Mouse (Mus musculus) megakaryocyte, embryonic 14.5 days (primary cell): ENCODE results near the gene Itgb3bp. TPM values are rescaled to one million over a fixed set of nuclear protein-coding genes. Genes with fewer than 3 reads are reported as not detected.

Experiments used
- H3K27me3 ChIP-seq: replicated peaks from 2 replicates; pipeline ENCODE3; 2012; ENCODE audit warnings: inconsistent platforms
- H3K36me3 ChIP-seq: replicated peaks from 2 replicates; pipeline ENCODE3; 2012; ENCODE audit warnings: low read length, inconsistent platforms, mixed read lengths
- H3K4me1 ChIP-seq: 2 replicates; pipeline ENCODE4 v1.6.1; 2012; ENCODE audit warnings: inconsistent platforms
- H3K4me3 ChIP-seq: replicated peaks from 2 replicates; pipeline ENCODE3; 2012; ENCODE audit warnings: moderate library complexity, mild to moderate bottlenecking, inconsistent platforms
- H3K9me3 ChIP-seq: 2 replicates; pipeline ENCODE4 v1.6.1; 2012; ENCODE audit warnings: inconsistent platforms
- FLI1 ChIP-seq: IDR thresholded peaks from 2 replicates; pipeline ENCODE4 v1.6.1; 2012; ENCODE audit warnings: low read length, inconsistent platforms, mixed read lengths
- GATA1 ChIP-seq: IDR thresholded peaks from 3 replicates; pipeline ENCODE4 v1.6.1; 2012; ENCODE audit warnings: mixed read lengths, low read length, inconsistent platforms, borderline replicate concordance
- polyA plus RNA-seq: library from polyadenylated mRNA; stranded (reverse); fragments of >175 nt; gene quantifications from 2 replicates; pipeline ENCODE4 v1.2.3, GENCODE M21; 2012; ENCODE audit warnings: low replicate concordance; ENCODE audit not compliant: insufficient read depth

Itgb3bp gene
- 1.1 TPM in 1 of 2 replicates, not detected in the other for polyA plus RNA-seq

- peaks cover 80% of the 10 kb centered on the region for H3K4me1 ChIP-seq
- no peaks in the 10 kb centered on the region for H3K27me3 ChIP-seq
- peaks cover 33% of the 10 kb centered on the region for H3K36me3 ChIP-seq
- no peaks in the 10 kb centered on the region for H3K9me3 ChIP-seq
- H3K4me3 ChIP-seq = peak within 1 kb of the TSS; percentile 99
- TF ChIP-seq FLI1 = no peak
- no peak for TF ChIP-seq GATA1
Measured at GRCm38 (mm10) chr4:99929613-99930517, at the start of gene Itgb3bp. Gene Itgb3bp, minus strand, starts transcription at chr4:99929813.

- peaks cover 92% of the 10 kb centered on the region for H3K36me3 ChIP-seq
- no peak for TF ChIP-seq FLI1
- TF ChIP-seq GATA1 = no peak
- no peak overlapping the region for H3K4me3 ChIP-seq
- no peaks in the 10 kb centered on the region for H3K27me3 ChIP-seq
- H3K9me3 ChIP-seq = no peaks in the 10 kb centered on the region
- no peaks in the 10 kb centered on the region for H3K4me1 ChIP-seq
Measured at GRCm38 (mm10) chr4:99979326-99979725, 49.7 kb upstream of the Itgb3bp start.

GRCm38 (mm10) chr4:99974375-99974774 is 44.8 kb upstream of the Itgb3bp start:
- Histone ChIP-seq H3K4me3 (no peak overlapping the region), H3K9me3 (no peaks in the 10 kb centered on the region), H3K4me1 (peaks cover 4% of the 10 kb centered on the region; the same call in 1 of the 2 replicates), H3K36me3 (peaks cover 94% of the 10 kb centered on the region), H3K27me3 (no peaks in the 10 kb centered on the region)
- TF ChIP-seq GATA1 = no peak
- no peak for TF ChIP-seq FLI1

GRCm38 (mm10) chr4:99973931-99974330 is 44.3 kb upstream of the Itgb3bp start:
- H3K36me3 ChIP-seq = peaks cover 94% of the 10 kb centered on the region
- H3K9me3 ChIP-seq = no peaks in the 10 kb centered on the region
- TF ChIP-seq GATA1 (no peak), FLI1 (no peak)
- no peak overlapping the region for H3K4me3 ChIP-seq
- H3K27me3 ChIP-seq = no peaks in the 10 kb centered on the region
- peaks cover 4% of the 10 kb centered on the region; the same call in 1 of the 2 replicates for H3K4me1 ChIP-seq

- TF ChIP-seq FLI1 = no peak
- TF ChIP-seq GATA1 = no peak
- no peaks in the 10 kb centered on the region for H3K9me3 ChIP-seq
- H3K27me3 ChIP-seq = no peaks in the 10 kb centered on the region
- peaks cover 96% of the 10 kb centered on the region for H3K36me3 ChIP-seq
- H3K4me1 ChIP-seq = peaks cover 4% of the 10 kb centered on the region; the same call in 1 of the 2 replicates
- no peak overlapping the region for H3K4me3 ChIP-seq
Measured at GRCm38 (mm10) chr4:99972886-99973285, 43.3 kb upstream of the Itgb3bp start.

- Histone ChIP-seq H3K4me3 (no peak overlapping the region), H3K9me3 (no peaks in the 10 kb centered on the region), H3K27me3 (no peaks in the 10 kb centered on the region), H3K4me1 (peaks cover 4% of the 10 kb centered on the region; the same call in 1 of the 2 replicates), H3K36me3 (peaks cover 94% of the 10 kb centered on the region)
- no peak for TF ChIP-seq FLI1
- TF ChIP-seq GATA1 = no peak
Measured at GRCm38 (mm10) chr4:99970097-99970496, 40.5 kb upstream of the Itgb3bp start.

- Histone ChIP-seq H3K9me3 (no peaks in the 10 kb centered on the region), H3K27me3 (no peaks in the 10 kb centered on the region), H3K4me3 (no peak overlapping the region), H3K36me3 (peaks cover 92% of the 10 kb centered on the region), H3K4me1 (peaks cover 9% of the 10 kb centered on the region)
- TF ChIP-seq GATA1 = no peak
- TF ChIP-seq FLI1 = no peak
Measured at GRCm38 (mm10) chr4:99969328-99969727, 39.7 kb upstream of the Itgb3bp start.

- TF ChIP-seq GATA1 = no peak
- TF ChIP-seq FLI1 = no peak
- H3K9me3 ChIP-seq = no peaks in the 10 kb centered on the region
- H3K27me3 ChIP-seq = no peaks in the 10 kb centered on the region
- H3K4me3 ChIP-seq = no peak overlapping the region
- H3K36me3 ChIP-seq = peaks cover 92% of the 10 kb centered on the region
- peaks cover 25% of the 10 kb centered on the region for H3K4me1 ChIP-seq
Measured at GRCm38 (mm10) chr4:99966555-99966954, 36.9 kb upstream of the Itgb3bp start.

- TF ChIP-seq FLI1 (no peak), GATA1 (no peak)
- Histone ChIP-seq H3K27me3 (no peaks in the 10 kb centered on the region), H3K4me3 (no peak overlapping the region), H3K36me3 (peaks cover 57% of the 10 kb centered on the region), H3K9me3 (no peaks in the 10 kb centered on the region), H3K4me1 (peaks cover 71% of the 10 kb centered on the region)
Measured at GRCm38 (mm10) chr4:99959308-99959707, 29.7 kb upstream of the Itgb3bp start.
